Mouse (Mus musculus) mouse trophoblast stem cell (cell line): ENCODE results near the gene Iffo1.

Source experiments
- in situ Hi-C, 2 experiments: fragments of 300-500 bp; cut with MseI, MboI; formaldehyde crosslinking; loops; 2 replicates in 1 of 2; 3 replicates in 1 of 2; pipeline ENCODE4 v1.15.1; 2025

Iffo1 gene

DNA sequence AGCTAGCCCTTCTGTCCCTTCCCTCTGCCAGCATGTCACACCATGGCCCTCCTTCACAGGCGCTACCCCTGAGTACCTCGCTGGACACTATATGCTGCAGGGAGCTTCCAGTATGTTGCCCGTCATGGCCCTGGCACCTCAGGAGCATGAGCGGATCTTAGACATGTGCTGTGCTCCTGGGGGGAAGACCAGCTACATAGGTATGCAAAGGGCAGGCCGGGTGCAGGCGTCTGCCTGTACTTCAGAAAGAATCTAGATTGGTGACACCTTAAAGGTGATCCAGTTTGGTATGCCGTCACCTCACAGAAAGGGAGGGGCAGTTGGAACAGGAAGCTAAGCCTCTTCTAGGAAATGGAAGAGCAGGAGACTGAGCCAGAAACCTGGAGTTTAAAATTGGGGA is 5.3 kb upstream of the Iffo1 start:
- in situ Hi-C loops, result no loop called here

DNA sequence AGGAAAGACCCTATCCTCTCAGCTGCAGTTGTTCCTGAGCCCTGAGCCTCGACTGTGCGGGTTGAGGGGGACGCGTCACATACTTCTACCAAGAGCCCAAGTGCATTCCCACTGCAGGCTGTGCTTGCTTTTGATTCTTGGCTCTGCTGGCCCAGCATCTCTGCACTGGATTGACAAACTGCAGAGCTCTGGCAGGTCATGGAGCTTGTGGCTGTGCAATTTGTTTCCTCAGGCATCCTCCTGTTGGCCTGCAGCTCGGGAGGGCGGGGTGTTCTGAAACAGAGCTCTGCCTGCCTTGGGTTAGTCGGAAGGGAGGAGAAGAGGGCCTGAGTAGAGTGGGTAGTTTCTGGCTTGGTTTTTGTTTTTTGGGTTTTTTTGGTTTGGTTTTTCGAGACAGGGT is 2.6 kb upstream of the Iffo1 start:
- in situ Hi-C loops, result no loop called here

DNA sequence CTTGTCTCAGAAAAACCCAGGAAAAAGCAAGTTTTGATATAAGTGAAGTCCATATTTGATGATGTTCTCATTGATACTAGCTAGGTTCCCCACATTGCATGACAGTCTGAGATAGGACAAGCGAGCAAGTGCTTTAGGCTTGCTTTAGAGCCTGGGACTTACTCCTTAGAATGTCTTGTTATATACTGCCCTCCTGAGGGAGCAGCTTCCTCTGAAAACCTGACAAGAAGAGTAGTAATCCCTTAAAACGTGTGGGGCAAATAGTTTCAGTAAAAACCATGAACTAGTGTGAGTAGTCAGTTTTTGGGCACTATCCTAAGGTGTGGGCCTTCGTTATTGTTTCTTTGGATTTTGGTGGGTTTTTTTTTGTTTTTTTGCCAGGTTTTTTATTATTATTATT is 1.9 kb upstream of the Iffo1 start:
- in situ Hi-C loops, result no loop called here

- in situ Hi-C loops, result no loop called here
Observed at GRCm38 (mm10) chr6:125143904-125144303, 1.1 kb upstream of the Iffo1 start.

GRCm38 (mm10) chr6:125145479-125145951 is 474 bp downstream of the Iffo1 start:
- in situ Hi-C loops, result no loop called here

DNA sequence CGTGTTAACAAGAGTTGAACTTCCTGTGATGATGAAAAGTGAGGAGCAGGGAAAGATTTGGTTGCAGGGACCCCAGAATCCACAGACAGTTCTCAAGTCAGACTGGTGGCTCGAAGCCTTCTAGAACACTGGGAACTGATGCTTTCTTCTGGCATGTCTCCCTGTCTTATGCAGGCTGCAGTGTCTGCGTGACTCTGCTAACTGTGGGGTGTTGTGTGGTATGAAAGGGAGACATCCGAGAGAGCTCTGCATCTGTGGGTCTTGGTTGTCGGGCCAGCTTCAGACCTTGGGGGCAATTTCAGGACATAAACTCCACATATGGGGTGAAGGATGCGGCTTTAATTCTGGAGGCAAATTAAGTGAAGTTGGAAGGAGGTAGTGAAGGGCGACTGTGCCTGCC is 1.1 kb downstream of the Iffo1 start:
- in situ Hi-C loops, result no loop called here

DNA sequence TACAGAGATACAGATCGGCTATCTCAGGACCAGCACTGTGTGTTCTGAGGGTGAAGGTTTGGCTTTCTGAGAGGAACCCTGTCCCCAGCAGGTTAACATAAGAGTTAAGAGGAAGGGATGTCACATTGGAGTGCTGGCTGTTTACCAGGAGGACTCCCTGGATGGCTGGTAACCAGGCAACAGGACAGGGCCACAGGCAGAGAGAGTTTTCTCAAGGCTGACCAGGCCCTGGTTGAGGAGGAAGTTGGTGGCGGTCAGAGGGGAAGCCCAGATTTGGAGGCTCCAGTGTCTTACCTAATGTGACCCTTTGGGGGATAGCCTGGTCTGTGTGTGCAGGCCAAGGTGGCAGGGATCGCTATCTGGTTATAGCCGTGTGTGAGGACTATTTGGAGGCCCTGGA is 1.8 kb downstream of the Iffo1 start:
- in situ Hi-C loops, result no loop called here

- in situ Hi-C loops, result no loop called here
Observed at GRCm38 (mm10) chr6:125147329-125147728, 2.3 kb downstream of the Iffo1 start.

DNA sequence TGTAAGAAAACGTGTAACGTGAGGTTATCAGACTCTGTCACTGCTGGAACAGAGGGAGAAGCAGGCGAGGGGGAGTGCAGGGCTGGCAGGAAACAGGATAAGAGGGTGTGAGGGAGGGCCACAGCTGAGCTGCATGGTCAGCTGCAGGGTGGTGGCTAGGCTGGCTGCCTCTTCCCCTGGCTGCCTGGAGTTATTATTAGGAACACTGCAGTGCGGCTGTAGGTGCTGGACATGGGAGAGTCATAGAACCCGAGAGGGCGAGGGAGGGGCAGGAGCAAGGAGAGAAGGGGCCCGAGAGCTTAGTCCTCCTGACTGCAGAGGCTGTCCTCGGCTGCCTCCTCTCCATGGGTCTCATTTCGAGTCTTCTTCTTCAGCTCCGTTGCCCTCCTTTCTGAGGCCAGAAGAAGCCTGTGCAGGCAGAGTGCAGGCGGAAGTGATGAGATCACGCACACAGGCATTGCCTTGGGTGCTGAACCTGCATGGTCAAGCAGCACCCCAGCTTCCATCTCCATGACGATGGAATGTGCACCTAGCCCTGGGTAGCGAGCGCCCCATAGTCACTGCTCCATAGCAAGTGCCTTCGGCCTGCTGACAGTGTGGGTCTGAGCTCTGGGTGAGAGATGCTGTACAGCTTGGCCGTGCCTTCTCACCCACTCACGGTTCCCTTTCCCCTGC is 3.3 kb downstream of the Iffo1 start:
- in situ Hi-C loops, result no loop called here

DNA sequence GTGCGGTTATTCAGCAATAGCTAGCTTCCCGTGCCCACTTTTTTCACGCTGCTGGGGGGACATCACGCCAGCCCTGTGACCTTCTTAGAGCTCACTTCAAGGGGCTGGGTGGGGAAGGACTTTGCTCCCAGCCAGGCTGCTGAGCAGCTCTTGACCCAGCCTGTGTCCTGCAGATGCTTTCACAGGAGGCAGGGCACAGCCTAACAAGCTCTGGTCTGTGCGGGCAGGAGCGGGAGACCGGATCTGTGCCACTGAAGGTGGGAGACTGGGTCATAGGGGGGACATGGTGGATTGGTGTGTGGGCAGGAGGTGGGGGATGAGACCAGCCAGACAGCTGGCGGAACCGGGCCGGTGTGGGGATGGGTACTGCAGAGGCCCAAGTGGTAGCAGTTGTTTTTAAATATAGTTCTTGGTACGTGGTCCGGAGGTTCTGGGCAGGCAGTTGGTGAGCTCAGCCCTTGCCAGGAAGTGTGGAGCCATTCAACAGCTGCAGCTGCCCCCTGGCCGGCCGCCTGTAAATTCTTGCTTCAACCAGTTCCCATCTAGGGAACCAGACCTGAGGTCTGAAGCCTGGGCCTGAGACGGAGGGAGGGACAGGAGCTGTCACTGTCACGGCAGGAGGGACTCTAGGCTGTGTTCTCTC is 4.0 kb downstream of the Iffo1 start:
- in situ Hi-C loops, result no loop called here

DNA sequence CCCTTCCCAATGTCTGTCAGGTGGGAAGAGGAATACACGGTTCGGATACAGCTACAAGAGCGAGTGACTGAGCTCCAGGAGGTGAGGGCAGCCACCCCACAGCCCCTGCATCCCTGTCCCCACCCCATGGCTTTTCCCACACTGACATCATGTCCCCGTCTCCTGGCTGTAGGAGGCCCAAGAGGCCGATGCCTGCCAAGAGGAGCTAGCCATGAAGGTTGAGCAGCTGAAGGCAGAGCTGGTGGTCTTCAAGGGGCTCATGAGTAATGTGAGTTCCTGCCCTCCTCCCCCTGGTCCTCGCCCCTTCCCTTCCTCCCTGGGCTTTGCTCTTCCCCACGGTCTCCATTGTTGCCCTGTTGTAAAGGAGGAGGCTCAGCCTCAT is 4.5 kb downstream of the Iffo1 start:
- in situ Hi-C loops, result no loop called here

DNA sequence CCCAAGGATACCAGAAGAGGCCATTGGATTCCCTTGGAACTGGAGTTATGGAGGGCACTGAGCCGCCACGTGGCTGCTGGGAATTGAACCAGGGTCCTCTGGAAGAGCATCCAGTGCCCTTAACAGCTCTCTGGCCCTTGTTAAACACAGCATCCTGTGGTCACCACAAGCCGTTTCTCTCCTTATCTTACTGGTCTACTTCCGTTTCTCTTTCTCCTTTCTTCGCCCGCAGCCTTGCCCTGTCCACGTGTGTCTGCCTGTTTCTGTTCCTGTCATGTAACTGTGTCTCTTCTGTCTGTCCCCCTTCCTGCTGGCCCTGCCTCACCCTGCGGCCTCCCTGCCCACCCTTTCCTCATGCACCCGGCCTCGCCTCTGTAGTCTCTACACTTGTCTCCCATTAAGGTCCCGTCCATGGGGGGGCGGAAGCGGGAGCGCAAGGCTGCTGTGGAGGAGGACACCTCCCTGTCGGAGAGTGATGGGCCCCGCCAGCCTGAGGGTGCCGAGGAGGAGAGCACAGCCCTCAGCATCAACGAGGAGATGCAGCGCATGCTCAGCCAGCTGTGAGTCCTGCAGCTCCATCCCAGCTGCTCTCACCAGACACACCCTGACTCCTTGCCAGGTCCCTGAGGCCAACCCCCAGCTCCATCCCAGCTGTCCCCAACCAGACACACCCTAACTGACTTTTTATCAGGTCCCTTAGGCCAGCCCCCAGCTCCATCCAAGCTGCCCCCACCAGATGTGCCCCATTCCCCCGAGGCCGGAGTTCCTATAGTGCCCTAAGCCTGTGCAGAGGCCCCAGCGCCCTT is 7.4 kb downstream of the Iffo1 start:
- in situ Hi-C loops, result no loop called here

DNA sequence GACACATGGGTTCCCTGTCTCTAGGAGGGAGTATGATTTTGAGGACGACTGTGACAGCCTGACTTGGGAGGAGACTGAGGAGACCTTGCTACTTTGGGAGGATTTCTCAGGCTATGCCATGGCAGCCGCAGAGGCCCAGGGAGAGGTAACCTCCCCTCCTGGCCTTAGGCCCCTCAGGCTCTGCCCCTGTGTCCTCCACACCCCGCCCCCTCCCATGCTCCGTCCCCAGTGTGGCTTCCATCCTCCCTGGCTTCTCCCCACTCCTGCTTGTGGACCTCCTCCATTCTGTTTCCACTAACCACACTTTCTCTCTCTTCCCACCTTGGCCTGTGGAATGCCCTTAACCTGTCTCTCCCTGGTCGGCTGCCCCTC is 8.0 kb downstream of the Iffo1 start:
- in situ Hi-C loops, result no loop called here

GRCm38 (mm10) chr6:125153682-125154081 is 8.6 kb downstream of the Iffo1 start:
- in situ Hi-C loops, result no loop called here

- in situ Hi-C loops, result no loop called here
Observed at GRCm38 (mm10) chr6:125154550-125154949, 9.5 kb downstream of the Iffo1 start.

DNA sequence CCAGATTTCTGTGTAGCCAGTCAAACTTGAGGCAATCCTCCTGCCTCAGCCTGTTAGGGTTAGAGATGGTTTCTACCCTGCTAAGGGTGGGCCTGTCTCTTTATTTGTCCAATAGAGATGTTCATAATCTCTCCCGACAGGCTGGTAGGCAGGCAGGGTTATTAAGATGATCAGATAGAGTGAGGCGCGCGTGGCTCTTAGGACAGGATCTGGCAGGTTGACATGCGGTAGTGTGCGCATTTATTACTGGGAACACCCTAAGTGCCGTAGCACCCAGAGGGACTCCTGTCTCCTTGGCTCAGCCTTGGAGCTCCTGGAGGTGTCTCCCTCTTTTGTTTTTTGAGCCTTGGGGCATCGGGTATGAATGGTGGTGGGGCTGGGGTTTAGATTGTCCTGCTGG is 10.2 kb downstream of the Iffo1 start:
- in situ Hi-C loops, result no loop called here

GRCm38 (mm10) chr6:125156491-125156890 is 11.4 kb downstream of the Iffo1 start:
- in situ Hi-C loops, result no loop called here

GRCm38 (mm10) chr6:125156903-125157614 is 12.0 kb downstream of the Iffo1 start:
- in situ Hi-C loops, result no loop called here

DNA sequence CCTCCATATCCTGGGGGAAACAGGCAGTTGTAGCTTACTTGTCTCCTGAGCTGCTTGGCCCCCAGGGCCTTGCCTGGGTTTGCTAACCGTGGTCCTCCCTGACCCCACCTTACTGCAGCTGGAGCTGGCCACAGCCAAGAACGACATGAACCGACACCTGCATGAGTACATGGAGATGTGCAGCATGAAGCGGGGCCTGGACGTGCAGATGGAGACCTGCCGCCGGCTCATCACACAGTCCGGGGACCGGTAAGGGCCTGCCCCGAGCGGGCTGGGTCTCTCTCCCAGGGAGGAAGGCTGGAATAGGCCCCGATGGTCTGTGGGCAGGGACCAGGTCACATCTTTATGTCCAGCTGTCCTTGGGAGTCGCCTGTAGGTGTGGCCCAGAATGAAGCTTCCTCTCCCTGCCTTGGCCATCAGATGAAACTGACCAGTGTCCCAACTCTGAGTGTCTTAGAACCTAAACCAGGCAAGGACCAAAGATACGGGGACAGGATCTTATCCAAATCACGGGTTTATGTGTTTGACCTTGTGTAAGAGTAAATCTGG is 14.0 kb downstream of the Iffo1 start:
- in situ Hi-C loops, result no loop called here

GRCm38 (mm10) chr6:125159773-125160557 is 14.9 kb downstream of the Iffo1 start:
- in situ Hi-C loops, result no loop called here

DNA sequence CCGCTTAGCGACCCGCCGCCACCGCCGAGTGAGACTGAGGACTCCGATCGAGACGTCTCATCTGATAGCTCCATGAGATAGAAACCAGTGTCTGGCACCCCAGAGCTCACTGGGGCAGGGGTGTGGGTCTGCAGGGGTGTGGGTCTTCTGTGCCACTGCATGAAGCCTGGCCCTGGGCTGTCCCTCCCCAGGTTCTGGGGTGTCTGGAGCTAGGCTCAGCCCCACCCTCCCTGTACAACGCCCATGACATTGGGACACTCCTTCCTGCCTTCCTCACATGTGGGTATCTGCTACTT is 15.5 kb downstream of the Iffo1 start:
- in situ Hi-C loops, result no loop called here
